Mouse (Mus musculus) embryo, embryonic 11 days (tissue): ENCODE measurements at regions not wholly inside any gene's neighbourhood (a gene's known extent, or its start where the extent isn't known, plus 50 kb on each side); places are given as distances from the start of the nearest gene placed in this dataset.
"Not testable (repeated sequence)": the region's sequence is repeated elsewhere in the genome, so short reads cannot be mapped to it uniquely, and the experiment has no call there.

Source experiments
- DNase-seq: peaks from one replicate; pipeline ENCODE4 v3.0.0-alpha.2; 2015

DNA sequence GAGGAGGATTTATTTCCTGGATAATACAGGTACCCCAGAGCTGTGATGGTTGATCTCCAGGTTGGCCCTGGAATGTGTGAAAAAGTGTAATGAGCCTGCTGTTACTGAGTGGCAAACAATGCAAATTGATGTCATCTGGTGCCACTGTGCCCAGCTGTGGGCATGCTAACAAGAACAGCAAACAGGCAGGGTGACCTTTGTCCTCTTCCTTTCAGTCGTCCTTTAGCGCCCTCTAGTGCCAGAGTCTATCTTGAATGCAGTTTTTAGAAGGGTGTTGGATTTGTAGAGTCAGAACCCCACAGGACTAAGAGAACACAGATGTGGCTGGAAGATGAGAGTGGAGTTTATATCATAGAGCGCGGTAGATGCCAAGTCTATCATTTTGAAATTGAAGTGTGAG is 164.3 kb downstream of the Sdhaf3 start:
- DNase-seq: peak; percentile 78

DNA sequence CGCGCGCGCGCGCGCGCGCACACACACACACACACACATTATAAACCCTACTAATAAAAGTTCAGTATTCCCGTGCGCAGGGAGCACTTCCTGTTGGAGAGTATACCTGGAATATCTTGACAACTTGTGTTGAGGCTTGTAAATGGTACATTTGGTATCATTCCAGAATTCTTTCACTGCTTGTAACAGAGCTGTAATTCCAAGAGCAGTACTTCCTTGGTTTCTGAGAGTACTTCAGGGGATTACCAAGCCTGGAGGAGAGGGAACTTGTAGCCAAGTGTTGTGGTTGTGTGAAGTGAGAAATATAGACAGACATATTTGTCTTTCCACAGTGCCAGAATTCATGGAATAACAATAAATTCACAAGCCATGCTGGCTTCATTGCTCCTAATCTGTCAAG is 177.2 kb downstream of the Sdhaf3 start:
- no peak for DNase-seq

DNA sequence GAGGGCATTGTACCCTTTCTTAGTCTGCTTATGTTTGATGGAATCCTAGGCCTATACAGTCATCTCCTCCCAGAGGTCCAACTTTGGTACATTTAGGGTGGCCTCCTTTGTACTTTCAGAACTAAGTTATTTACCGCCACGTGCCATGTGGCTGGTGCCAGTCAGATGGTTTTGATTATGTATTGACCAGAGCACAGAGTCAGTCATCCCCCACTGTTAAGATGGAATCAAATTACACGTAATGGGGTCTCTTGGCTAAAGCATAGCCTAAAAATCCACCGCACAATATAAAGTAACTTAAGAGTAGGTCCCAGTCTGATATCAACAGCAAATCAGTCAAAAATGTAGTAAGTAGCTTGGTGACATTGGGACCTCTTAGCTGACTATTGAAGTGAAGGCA is 178.3 kb downstream of the Sdhaf3 start:
- peak; percentile 27 for DNase-seq

DNA sequence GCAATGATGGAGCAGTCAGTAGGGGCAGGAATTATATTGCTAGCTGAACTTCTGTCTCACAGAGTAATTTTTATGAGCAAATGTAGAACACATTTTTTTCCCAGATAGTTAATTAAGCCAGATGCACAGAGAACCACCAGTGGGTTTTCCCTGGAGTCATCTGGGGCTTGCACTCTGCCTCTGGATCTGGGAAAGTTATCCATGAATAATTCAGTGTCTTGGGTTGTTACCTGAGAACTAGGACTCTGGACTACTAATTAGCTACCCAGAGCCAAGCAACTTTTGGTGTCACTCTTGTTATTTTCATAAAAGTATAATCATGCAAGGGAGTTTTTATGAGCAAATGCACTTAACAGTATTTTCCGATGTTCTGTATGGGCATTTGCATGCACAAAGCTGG is 179.1 kb downstream of the Sdhaf3 start:
- DNase-seq: no peak

DNA sequence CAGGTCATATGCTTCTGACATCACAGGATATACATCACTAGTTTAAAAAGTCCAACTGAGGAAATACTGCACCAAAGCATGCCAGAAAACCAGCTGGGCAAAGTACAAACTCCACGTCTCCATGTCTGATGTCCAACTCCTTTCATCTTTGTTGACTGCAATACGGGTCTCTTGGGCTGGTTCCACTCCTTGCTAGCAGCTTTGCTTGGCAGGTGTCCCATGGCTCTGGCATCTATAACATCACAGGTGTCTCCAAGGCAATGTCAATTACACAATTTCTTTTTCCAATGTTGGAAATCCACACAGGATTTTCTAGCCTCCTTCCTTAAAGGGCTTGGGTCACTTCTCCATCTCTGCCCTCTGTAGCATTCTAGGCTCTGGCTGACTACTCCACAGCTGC is 225.9 kb downstream of the Sdhaf3 start:
- DNase-seq: no peak

DNA sequence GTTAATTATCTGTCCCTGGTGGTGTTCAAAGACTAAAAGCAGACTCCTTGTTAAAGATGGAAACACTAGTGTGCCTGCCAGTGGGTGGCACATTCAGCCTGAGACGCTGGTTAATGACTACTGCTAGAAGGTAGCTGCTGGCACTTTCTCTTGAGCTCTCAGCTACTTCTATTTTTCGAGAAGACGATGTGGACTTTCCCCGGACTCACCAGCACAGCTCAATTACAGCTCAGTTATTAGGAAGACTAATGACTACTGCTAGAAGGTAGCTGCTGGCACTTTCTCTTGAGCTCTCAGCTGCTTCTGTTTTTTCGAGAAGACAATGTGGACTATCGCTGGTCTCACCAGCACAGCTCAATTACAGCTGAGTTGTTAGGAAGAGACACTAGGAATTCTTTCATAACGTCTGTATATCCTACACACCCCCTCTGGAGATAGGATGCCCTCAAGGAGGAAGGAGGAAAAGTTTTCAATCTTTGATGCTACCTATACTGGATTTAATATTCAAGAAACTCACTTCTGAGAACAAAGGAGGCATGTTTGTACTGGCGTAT is 243.3 kb downstream of the Sdhaf3 start:
- no peak for DNase-seq

DNA sequence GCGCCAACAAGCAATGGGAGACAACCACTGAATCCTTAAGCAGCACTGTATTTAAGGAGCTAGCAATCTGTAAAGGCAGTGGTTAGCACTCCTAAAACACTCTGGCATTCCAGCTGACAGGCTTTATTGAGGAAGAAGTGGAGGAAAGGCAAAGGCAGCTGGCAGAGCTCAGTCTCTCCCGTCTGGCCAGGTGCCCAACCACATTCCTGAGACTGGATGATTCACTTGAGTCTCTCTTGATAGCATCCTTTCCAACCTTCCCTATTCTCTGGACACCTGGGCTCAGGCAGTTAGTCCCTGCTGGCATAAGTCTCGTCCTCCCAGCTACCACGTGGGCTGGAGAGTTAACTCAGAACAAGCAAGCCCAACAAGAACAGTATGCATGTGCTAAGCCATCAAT is 260.1 kb downstream of the Sdhaf3 start:
- DNase-seq: no peak

DNA sequence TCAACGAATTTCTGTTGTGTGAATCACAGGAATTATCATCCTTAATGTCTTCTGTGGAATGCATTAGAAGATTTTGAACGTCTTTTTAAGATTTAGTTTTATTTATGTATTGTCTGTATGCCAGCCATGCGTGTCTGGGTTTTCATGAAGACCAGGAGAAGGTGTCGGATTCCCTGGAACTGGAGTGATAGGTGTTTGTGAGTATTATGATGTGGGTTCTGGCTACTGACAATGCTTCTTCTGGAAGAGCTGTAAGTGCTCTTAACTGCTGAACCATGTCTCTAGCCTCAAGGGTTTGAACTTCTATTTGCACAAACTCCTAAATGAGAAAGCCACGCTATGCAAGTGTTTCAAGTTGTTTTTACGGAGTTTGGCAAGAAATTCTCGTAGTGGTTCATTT is 296.5 kb downstream of the Sdhaf3 start:
- DNase-seq: no peak

DNA sequence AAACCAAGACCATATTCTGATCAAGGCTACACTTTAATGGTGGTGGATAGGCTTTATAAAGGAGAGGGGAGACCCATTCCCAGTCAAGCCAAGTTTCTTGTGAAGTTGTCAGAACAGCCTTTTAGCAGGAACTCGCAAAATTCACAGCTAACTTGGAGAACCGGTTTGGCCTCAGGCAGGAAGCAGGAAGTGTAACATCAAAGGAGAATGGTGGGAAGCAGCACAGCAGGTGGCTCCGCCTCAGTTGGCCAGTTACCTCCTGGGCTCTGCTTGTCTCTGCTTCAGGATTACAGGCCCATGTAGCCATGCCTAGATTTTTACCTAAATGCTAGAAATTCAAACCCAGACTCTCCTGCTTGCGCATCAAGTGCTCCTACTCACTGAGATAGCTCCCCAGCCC is 277.2 kb upstream of the Tac1 start:
- DNase-seq: peak; percentile 2

DNA sequence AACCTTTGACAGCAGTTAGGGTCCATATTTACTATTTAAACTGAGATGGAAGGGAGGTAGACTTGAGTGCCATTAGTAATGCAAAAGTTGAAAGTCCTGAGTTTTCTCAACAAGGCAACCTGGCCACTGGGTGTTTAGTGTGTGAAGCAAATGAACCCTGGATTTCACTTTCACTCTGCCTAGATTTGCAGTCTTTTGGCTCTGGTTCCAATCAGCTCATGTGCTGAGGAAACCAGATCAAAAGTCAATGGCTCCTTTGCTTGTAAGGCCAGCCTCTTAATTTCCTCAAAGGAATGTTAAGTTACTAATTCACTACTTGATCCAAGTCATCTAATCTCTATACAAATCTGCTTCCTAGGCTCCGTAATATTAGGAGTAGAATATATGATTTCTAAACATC is 247.7 kb upstream of the Tac1 start:
- DNase-seq: no peak

DNA sequence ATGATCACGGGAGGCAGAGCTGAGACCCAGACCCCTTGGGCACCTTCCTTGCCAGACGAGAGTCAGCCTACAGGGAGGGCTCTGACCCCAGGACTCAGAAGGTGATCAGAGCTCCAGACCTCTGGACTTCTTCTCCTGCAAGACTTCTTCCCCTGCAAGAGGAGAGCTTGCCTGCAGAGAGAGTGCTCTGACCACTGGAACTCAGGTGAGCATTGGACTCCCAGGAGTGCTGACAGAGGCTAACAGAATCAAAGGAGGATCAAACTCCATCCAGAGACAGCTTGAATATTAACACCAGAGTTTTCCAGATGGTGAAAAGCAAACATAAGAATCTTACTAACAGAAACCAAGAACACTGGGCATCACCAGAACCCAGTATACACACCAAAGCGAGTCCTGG is 241.2 kb upstream of the Tac1 start:
- no peak for DNase-seq

DNA sequence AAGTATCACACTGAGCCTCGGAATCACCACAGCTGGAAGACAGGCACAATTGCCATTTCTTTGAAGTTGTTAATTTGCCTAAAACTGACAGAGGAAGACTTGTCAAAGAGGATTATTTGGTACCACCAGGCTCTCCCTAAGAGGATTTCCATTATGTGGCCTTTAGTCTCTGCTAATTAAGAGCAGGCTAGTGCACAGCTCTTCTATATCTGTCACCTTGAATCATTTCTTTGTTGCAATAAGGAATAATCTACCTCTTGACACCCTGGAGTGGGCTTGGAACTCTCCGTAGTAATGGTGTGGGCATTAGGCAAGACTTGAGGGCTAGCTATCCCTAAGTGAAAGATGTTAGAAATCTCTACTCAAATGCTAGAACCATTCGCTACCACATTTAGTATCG is 227.7 kb upstream of the Tac1 start:
- no peak for DNase-seq

DNA sequence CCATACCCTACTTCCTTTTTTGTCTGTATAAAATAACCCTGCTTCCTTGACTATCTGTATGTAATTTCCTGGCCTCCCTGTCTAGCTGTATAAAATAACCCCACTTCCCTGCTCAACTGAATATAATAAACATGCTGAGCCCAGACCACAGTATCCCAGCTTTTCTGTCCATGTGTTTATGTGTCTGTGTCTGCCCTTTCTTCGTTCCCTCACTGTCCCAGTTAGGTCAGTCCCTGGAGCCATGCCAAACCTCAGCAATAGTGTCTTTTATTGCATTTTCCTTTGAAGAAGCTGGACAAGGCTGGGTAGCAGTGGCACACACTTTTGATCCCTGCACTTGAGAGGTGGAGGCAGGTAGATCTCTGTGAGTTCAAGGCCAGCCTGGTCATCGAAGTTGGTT is 198.0 kb upstream of the Tac1 start:
- DNase-seq: no peak

DNA sequence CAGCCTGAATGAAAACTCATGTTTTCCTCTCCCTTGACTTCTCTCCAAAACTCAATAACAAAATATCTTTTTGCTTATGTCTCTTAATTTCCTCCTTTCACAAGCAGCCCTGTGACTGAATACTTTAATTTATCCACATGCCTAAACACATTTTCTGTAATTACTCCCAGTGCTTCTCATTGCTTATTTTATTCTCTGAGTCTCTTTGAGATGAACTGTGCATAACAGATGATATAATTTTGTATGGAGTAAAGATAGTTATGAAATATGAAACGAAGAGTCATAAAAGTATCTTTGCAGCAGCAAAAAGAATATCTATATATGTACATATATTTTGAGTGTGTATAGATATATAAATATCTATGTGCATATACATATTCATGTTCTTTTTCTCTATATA is 187.5 kb upstream of the Tac1 start:
- no peak for DNase-seq

DNA sequence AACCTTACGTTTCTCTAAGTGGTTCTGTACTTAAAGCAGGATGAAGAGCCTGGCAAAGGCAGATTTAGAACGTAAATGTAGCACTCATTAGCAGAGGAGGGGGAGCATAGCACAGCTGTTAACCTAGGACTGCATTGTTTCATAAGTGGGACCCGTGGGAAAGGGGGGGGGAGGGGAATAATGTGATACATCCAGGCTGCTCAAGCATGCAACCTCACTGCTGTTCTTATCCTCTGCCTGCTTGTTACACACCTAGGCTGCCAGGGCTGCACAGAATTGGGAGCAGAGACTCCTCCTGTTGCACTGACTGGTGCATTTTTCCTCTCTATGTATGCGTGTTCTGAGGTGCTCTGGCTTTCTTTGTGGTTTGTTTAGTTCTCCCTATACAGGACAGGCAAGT is 180.1 kb upstream of the Tac1 start:
- DNase-seq: peak; percentile 20

DNA sequence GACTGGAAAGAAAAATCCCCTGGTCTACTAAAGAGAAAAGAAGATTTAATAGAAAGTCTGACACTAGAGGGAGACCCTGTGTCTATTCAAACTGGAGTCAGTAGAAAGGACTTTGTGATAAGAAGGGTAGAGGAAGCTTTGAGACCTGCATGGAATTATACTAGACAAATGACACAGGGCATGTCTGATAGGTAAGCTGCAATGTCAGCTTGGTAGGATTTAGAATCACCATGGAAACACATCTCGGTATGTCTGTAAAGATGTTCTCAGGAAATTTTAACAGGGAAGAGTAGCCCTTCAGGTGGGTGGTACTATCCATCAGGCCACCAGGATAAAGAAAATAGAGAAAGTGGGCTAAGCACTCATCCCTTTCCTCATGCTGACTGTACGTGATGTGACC is 178.8 kb upstream of the Tac1 start:
- DNase-seq: no peak

DNA sequence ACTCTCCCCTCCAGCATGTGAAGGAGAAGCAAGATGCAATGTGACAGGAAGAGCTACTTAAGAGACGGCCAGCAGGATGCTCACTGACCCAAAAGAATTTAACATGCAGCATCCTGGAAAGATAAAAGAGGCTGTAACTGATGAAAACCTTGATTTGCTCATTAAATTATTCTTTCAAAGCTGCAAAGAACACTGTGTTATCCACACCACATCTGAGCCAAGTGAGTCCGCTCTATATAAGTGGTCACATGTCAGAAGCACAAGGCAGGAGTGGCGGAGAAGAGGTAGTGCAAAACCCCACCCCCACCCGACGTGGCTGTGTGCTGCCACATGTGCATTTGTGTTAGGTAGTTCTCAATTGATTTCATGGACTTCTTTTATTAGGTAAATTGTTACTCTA is 176.0 kb upstream of the Tac1 start:
- peak; percentile 1 for DNase-seq

DNA sequence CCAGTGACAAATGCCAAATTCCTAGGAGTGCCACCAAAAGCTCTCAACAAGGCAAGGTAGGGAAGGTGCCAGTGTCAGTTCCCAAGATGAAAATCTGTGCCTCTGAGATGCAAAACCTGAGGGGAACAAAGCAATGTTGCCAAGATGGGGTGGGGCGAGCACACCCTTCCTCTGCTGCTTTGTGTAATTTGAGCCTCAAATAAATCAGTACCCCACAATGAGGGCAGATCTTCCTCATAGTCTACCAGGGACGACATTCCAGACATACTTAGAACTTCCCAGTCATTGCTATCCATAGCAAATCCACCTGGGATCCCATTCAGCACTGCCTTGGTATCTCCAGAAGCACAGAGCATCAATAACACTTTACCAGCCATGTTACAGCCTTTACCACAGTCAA is 129.9 kb upstream of the Tac1 start:
- no peak for DNase-seq

DNA sequence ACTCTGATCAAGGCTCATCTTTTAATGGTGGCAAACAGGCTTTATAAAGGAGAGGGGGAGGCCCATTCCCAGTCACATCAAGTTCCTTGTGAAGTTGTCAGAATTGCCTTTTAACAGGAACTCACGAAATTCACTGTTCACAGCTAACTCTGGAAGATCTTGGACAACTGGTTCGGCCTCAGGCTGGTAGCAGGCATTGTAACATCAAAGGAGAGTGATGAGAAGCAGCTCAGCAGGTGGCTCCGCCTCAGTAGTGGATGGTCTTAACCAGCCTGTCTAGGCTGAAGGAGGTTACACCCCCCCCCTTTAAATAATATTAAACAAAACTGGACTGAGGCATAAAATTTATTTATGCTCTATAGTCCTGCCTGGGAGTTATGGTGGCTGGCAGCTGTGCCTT is 113.0 kb upstream of the Tac1 start:
- DNase-seq: no peak

DNA sequence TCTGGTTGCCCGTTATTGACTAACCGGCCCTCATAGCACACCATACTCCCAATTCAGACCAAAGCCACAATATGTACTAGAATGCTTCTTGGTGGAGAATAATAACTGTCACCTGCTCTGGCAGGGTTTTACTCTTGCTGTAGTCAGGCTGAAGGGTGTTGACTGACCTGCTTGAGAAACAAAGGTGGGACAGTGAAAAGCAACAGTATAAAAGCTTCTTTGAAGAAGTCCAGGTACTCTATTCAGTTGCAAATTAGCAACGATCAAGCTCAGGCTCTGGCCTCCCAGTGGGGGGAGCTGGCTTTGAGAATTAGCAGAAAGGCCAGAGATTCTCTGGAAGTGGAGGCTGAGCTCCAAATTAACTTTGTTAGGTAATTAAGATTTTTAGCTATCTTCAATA is 112.4 kb upstream of the Tac1 start:
- DNase-seq: not testable (repeated sequence)

DNA sequence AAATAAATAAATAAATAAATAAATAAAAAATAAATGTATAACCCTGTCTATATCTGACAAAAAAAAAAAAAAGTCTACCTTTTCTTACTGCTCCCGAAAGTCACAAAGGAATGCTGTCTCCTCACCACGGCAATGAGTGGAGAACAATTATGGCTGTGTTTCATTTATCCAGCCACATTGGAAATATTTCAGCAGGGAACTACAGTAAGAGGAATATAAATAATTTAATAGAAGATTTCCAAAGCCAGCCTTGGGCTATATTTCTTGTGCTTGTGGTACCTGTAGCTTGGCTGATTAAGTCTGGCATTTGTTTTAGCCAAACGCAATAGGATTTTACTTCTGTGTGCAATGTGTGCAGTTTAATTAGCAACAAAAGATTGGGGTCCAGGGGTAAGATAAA is 98.8 kb upstream of the Tac1 start:
- no peak for DNase-seq

DNA sequence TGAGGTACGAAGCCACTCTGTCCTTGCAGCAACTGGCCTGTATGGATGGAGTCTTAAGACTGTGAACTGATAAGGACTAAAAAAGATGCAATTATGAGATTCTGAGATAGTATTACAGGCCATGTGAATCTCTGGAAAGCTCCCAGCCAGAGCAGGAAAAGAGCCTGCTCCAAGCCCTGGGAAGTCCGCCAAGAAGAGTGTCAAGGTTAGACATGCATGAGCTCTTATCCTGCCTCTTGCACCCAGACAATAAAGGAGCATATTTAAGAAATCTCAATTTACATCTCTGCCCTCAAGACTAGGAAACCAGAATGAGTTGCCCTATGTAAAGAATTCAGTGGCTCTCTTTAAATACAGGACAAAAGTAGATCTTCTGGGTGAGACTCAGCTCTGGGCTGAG is 90.8 kb upstream of the Tac1 start:
- no peak for DNase-seq

DNA sequence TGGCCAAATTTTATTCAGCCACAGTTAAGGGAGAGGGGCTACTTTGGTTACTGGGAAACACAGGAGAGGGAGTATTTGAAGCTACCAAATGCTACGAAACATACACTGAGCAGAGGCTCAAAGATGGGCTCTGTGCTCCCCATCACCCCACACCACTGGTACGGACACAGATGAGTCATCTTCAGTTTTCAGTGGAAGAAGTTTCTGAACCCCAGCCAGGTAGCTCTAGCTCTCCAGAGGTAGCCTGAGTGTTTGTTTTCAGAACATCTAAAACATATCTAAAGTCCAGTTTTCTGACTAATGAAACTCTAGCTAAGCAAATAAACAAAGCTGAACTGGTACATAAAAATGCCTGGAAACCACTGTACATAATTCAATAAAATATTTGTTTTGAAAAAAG is 90.3 kb upstream of the Tac1 start:
- DNase-seq: no peak

DNA sequence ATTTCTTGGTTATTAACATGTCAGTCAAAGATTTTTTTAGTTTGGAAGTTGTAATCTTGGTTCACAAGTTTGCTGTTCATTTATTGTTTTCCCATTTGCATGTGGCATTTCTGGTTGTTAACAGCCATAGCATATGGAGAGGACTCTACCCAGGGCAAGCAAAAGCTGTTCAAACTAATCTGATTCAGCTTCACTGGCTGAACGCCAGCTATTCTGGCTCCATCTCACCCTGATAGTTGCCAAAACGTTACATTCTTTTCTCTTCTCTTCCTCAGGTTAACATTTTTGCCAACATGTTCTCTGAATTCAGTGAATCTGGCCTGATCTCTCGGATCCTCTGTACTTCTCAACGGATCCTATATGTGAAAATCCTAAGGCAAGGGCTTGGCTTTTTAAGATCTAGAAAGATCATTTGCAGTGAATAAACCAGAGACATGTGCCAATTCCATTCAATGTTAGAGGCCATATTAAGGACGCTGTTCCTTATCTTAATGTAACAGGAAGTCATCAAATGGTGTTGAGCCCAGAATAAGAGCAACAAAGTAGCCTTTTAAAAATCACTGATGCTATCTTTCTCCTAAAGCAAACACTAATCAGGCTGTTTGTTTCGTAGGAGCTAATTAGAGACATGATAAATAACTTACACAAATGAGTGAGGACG is 82.2 kb upstream of the Tac1 start:
- no peak for DNase-seq

DNA sequence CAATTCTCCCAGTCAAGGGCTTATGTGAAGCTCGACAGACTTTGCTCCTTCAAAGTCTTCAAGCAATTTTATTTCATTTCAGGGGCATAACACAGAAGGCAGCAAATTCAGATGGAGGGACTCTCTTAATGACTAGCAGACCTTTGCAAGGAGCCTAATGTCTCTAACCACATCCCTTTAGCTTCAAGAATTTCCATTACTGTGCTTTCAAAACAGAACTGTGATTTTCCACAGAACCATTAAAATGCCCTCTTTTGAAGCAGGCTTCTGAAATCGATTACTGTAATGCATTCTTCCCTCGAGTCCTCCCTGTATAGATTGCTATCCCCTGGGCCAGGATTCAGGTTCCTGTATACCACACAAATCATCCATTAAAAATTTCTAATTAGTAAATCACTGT is 80.9 kb upstream of the Tac1 start:
- no peak for DNase-seq

DNA sequence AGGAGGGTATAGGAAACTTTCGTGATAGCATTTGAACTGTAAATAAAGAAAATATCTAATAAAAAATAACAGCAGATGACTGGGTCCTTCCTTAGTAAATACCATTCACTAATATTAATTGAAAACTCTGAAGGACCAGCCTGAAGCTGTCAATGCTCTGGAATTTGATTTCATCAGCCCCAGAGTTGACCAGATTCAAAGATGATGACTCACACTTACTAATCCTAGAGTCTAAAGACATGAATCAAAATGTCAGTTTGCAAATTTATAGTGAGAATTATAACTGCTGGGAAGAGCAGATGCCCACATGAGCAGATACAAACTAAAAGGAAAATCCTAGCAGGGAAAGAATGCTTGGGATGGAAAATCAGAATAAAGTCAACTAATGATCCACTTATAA is 77.8 kb upstream of the Tac1 start:
- DNase-seq: no peak
